Mouse (Mus musculus) MEL (cell line): ENCODE results near the gene Timm50. TPM values are rescaled to one million over a fixed set of nuclear protein-coding genes. Genes with fewer than 3 reads are reported as not detected.

Experiments
- DNase-seq: peaks from one replicate; pipeline ENCODE4 v3.0.0; 2011; ENCODE audit warnings: low read depth, low spot score
- H3K27ac ChIP-seq: 2 replicates; pipeline ENCODE4 v1.5.1; 2012; ENCODE audit warnings: low read depth, mild to moderate bottlenecking, control low read depth, low read length, moderate library complexity; ENCODE audit not compliant: control insufficient read depth
- H3K27me3 ChIP-seq, 2 experiments: fragments of 150-350 bp in 1 of 2; sonication (generic) in 1 of 2; 2 replicates each; pipeline ENCODE4 v1.6.1; 2012; ENCODE audit warnings: low read length in 2 of 2, mild to moderate bottlenecking in 2 of 2, improper control_type of control experiment in 1 of 2, moderate library complexity in 1 of 2; ENCODE audit not compliant: insufficient read depth in 2 of 2, control insufficient read depth in 1 of 2
- H3K36me3 ChIP-seq, 2 experiments: 2 replicates each; pipeline ENCODE4 v1.6.1; 2012 to 2014; ENCODE audit warnings: low read length in 2 of 2, improper control_type of control experiment in 1 of 2, inconsistent platforms in 1 of 2, mild to moderate bottlenecking in 1 of 2; ENCODE audit not compliant: insufficient read depth in 2 of 2, control insufficient read depth in 1 of 2
- H3K4me1 ChIP-seq, 2 experiments: fragments of 150-350 bp in 1 of 2; sonication (generic) in 1 of 2; 2 replicates each; pipeline ENCODE4 v1.6.1; 2012; ENCODE audit warnings: low read length in 2 of 2, improper control_type of control experiment in 1 of 2, mild to moderate bottlenecking in 1 of 2; ENCODE audit not compliant: insufficient read depth in 2 of 2, control insufficient read depth in 1 of 2
- H3K4me3 ChIP-seq, 2 experiments: fragments of 150-350 bp in 1 of 2; sonication (generic) in 1 of 2; 2 replicates each; pipeline ENCODE4 v1.5.1; 2012; ENCODE audit warnings: low read depth in 2 of 2, low read length in 2 of 2, mild to moderate bottlenecking in 2 of 2, moderate library complexity in 2 of 2, control low read depth in 1 of 2, improper control_type of control experiment in 1 of 2; ENCODE audit not compliant: control insufficient read depth in 1 of 2, insufficient read depth in 1 of 2
- H3K79me2 ChIP-seq: 2 replicates; pipeline ENCODE4 v1.6.1; 2012; ENCODE audit warnings: mild to moderate bottlenecking, low read length, moderate library complexity; ENCODE audit not compliant: control insufficient read depth, poor library complexity, insufficient read depth
- H3K9ac ChIP-seq: 2 replicates; pipeline ENCODE4 v1.6.1; 2012; ENCODE audit warnings: low read depth, mild to moderate bottlenecking, control low read depth, low read length, moderate library complexity; ENCODE audit not compliant: control insufficient read depth, poor library complexity, severe bottlenecking
- H3K9me3 ChIP-seq: fragments of 150-350 bp; sonication (generic); replicated peaks from 2 replicates; pipeline ENCODE4 v1.6.1; 2012; ENCODE audit warnings: mild to moderate bottlenecking, low read length, improper control_type of control experiment, moderate library complexity; ENCODE audit not compliant: insufficient read depth
- BHLHE40 ChIP-seq: IDR thresholded peaks from 2 replicates; pipeline ENCODE4 v1.6.1; 2012; ENCODE audit warnings: low read depth, mild to moderate bottlenecking, inconsistent platforms, low read length, improper control_type of control experiment, borderline replicate concordance
- CHD1 ChIP-seq: IDR thresholded peaks from 2 replicates; pipeline ENCODE4 v1.6.1; 2012; ENCODE audit warnings: low read depth, mild to moderate bottlenecking, inconsistent platforms, low read length, improper control_type of control experiment
- CHD2 ChIP-seq: IDR thresholded peaks from 2 replicates; pipeline ENCODE4 v1.6.1; 2011; ENCODE audit warnings: low read length, improper control_type of control experiment
- CTCF ChIP-seq, 3 experiments: IDR thresholded peaks in 2 of 3; conservative IDR thresholded peaks in 1 of 3; 2 replicates each; pipeline ENCODE4 v1.5.1; 2011 to 2012; ENCODE audit warnings: low read length in 3 of 3, low read depth in 2 of 3, mild to moderate bottlenecking in 2 of 3, improper control_type of control experiment in 1 of 3, inconsistent platforms in 1 of 3, mixed read lengths in 1 of 3, moderate library complexity in 1 of 3; ENCODE audit not compliant: control insufficient read depth in 1 of 3, insufficient read depth in 1 of 3, poor library complexity in 1 of 3, severe bottlenecking in 1 of 3
- E2F4 ChIP-seq: IDR thresholded peaks from 2 replicates; pipeline ENCODE4 v1.6.1; 2011; ENCODE audit warnings: low read depth, low read length, improper control_type of control experiment, borderline replicate concordance
- EP300 ChIP-seq, 2 experiments: IDR thresholded peaks; 2 replicates each; pipeline ENCODE4 v1.6.1; 2011; ENCODE audit warnings: improper control_type of control experiment in 2 of 2, low read length in 2 of 2, low read depth in 1 of 2, mild to moderate bottlenecking in 1 of 2
- ETS1 ChIP-seq: IDR thresholded peaks from 2 replicates; pipeline ENCODE4 v1.6.1; 2012; ENCODE audit warnings: low read depth, mild to moderate bottlenecking, inconsistent platforms, low read length, improper control_type of control experiment, moderate library complexity
- GATA1 ChIP-seq: IDR thresholded peaks from 2 replicates; pipeline ENCODE4 v1.6.1; 2011; ENCODE audit warnings: low read depth, low read length, improper control_type of control experiment
- JUND ChIP-seq: IDR thresholded peaks from 2 replicates; pipeline ENCODE4 v1.6.1; 2011; ENCODE audit warnings: low read depth, mild to moderate bottlenecking, improper control_type of control experiment, low read length
- MAZ ChIP-seq: IDR thresholded peaks from 2 replicates; pipeline ENCODE4 v1.6.1; 2012; ENCODE audit warnings: low read depth, mild to moderate bottlenecking, inconsistent platforms, low read length, improper control_type of control experiment
- MXI1 ChIP-seq: IDR thresholded peaks from 2 replicates; pipeline ENCODE4 v1.6.1; 2011; ENCODE audit warnings: mild to moderate bottlenecking, low read depth, low read length, improper control_type of control experiment
- MYB ChIP-seq: IDR thresholded peaks from 2 replicates; pipeline ENCODE4 v1.6.1; 2011; ENCODE audit warnings: mild to moderate bottlenecking, low read depth, low read length, improper control_type of control experiment
- MYC ChIP-seq: IDR thresholded peaks from 2 replicates; pipeline ENCODE4 v1.6.1; 2011; ENCODE audit warnings: low read depth, mild to moderate bottlenecking, low read length, improper control_type of control experiment, moderate library complexity
- NELFE ChIP-seq: IDR thresholded peaks from 2 replicates; pipeline ENCODE4 v1.6.1; 2011; ENCODE audit warnings: low read depth, low read length, improper control_type of control experiment
- POLR2A ChIP-seq, 2 experiments: IDR thresholded peaks; 2 replicates each; pipeline ENCODE4 v1.6.1; 2011 to 2012; ENCODE audit warnings: low read length in 2 of 2, mild to moderate bottlenecking in 2 of 2, control low read depth in 1 of 2, improper control_type of control experiment in 1 of 2, low read depth in 1 of 2, moderate library complexity in 1 of 2; ENCODE audit not compliant: control insufficient read depth in 1 of 2, insufficient read depth in 1 of 2, poor library complexity in 1 of 2
- POLR2AphosphoS2 ChIP-seq: IDR thresholded peaks from 2 replicates; pipeline ENCODE4 v1.6.1; 2011; ENCODE audit warnings: low read length, improper control_type of control experiment
- POLR2AphosphoS5 ChIP-seq: IDR thresholded peaks from 2 replicates; pipeline ENCODE4 v1.6.1; 2012; ENCODE audit warnings: low read depth, borderline replicate concordance, mild to moderate bottlenecking, inconsistent platforms, low read length, moderate library complexity, mixed read lengths
- RAD21 ChIP-seq: IDR thresholded peaks from 2 replicates; pipeline ENCODE4 v1.6.1; 2011; ENCODE audit warnings: mild to moderate bottlenecking, low read depth, low read length, improper control_type of control experiment
- SMC3 ChIP-seq: IDR thresholded peaks from 2 replicates; pipeline ENCODE4 v1.6.1; 2011; ENCODE audit warnings: low read depth, low read length, improper control_type of control experiment
- TBP ChIP-seq: IDR thresholded peaks from 2 replicates; pipeline ENCODE4 v1.8.0; 2011; ENCODE audit warnings: low read depth, low read length, improper control_type of control experiment
- USF1 ChIP-seq: IDR thresholded peaks from 2 replicates; pipeline ENCODE4 v1.6.1; 2014; ENCODE audit warnings: low read depth, mild to moderate bottlenecking, inconsistent platforms, low read length, improper control_type of control experiment, moderate library complexity
- USF2 ChIP-seq, 2 experiments: IDR thresholded peaks; 2 replicates each; pipeline ENCODE4 v1.6.1; 2011 to 2012; ENCODE audit warnings: improper control_type of control experiment in 2 of 2, low read length in 2 of 2, borderline replicate concordance in 1 of 2, inconsistent platforms in 1 of 2, low read depth in 1 of 2, mild to moderate bottlenecking in 1 of 2; ENCODE audit not compliant: insufficient read depth in 1 of 2
- ZC3H11A ChIP-seq: IDR thresholded peaks from 2 replicates; pipeline ENCODE4 v1.6.1; 2012; ENCODE audit warnings: low read depth, mild to moderate bottlenecking, inconsistent platforms, low read length, improper control_type of control experiment
- ZMIZ1 ChIP-seq: IDR thresholded peaks from 2 replicates; pipeline ENCODE4 v1.6.1; 2012; ENCODE audit warnings: low read depth, mild to moderate bottlenecking, inconsistent platforms, low read length, improper control_type of control experiment, moderate library complexity
- ZNF384 ChIP-seq: IDR thresholded peaks from 2 replicates; pipeline ENCODE4 v1.6.1; 2012; ENCODE audit warnings: low read depth, mild to moderate bottlenecking, inconsistent platforms, low read length, improper control_type of control experiment
- polyA plus RNA-seq, 2 experiments: library from polyadenylated mRNA; stranded (reverse) in 1 of 2; unstranded in 1 of 2; fragments of >175 nt in 1 of 2; fragments of >200 nt in 1 of 2; gene quantifications; 2 replicates each; pipeline versions ENCODE4 v1.2.1 to v1.2.4; 2012; ENCODE audit warnings: low replicate concordance in 2 of 2, low read depth in 1 of 2; ENCODE audit not compliant: insufficient read length in 2 of 2, insufficient read depth in 1 of 2, missing spikeins in 1 of 2
- total RNA-seq: library from RNA; depleted of rRNA; stranded (reverse); fragments of 300-350 nt; gene quantifications from 2 replicates; pipeline ENCODE4 v1.2.3, GENCODE M21; 2012

Timm50 gene
- total and polyA plus RNA-seq, 3 experiments = 167 to 216 TPM; not detected in 1

DNA sequence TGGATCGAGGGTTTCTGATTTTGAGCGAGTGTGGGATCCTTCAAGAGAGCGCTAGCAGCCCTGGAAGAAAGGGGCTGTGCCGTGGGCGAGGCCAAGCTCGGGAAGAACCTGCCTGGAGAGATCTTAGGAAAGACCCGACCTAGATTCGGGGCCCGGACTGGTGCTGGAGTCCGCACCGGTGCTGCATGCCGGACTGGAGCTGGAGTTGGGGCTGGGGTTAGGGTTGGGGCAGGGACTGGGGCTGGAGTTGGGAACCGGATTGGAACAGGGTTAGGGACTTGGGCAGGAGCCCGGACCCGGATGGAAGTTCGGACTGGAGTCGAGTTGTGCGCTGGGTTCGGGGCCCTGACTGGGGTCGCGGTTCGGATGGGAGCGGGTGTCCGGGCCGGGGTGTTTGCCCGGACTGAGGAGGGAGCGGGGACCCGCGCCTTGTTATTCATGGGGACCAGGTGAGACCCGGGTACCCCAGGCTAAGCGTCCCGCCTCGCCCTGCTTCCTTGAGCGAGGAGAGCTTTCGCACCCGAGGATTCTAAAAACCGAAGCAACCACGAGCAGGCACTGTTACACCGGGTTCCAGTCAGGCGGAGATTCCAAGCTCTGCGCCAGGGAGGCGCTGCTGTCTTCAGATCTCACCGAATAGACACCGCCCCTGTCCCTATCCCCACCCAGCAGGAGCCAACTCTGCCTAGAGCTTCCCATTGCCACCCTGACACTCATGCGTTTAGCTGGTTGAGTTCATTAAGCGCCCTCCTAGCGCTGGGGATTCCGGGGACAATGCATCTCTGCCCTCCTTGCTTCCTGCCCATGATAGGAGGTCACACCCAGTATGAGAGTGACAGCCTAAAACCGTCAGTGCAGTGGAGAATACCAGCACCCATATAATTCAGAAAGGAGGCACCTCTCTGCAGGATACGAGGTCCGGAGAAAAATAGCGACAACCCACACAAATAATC is 21.0 kb downstream of the Timm50 start, which contains the start of gene Selenov:
Gene Selenov, minus strand, starts transcription at position 549 of the 953 bp plus-strand sequence.
- no peak for TF ChIP-seq MAZ
- TF ChIP-seq SMC3 = no peak
- no peak for TF ChIP-seq CHD1
- TF ChIP-seq CTCF (IDR thresholded peaks at IDR 0.05 in 2 of 3, conservative IDR thresholded peaks at IDR 0.05 in 1 of 3; ENCODE audit: control insufficient read depth in 1 of 3, insufficient read depth in 1 of 3, low read depth in 2 of 3, low read length in 3 of 3, poor library complexity in 1 of 3, severe bottlenecking in 1 of 3) = no peak
- no peak for TF ChIP-seq POLR2A (IDR thresholded peaks at IDR 0.05; ENCODE audit: control insufficient read depth in 1 of 2, insufficient read depth in 1 of 2, low read depth in 1 of 2, low read length in 2 of 2, poor library complexity in 1 of 2)
- no peak for TF ChIP-seq RAD21
- TF ChIP-seq CHD2 = no peak
- no peak for TF ChIP-seq JUND
- TF ChIP-seq USF1 = no peak
- TF ChIP-seq E2F4 = no peak
- TF ChIP-seq NELFE = no peak
- TF ChIP-seq USF2 (IDR thresholded peaks at IDR 0.05; ENCODE audit: borderline replicate concordance in 1 of 2, insufficient read depth in 1 of 2, low read depth in 1 of 2, low read length in 2 of 2) = no peak
- TF ChIP-seq MYB = no peak
- TF ChIP-seq MYC = no peak
- TF ChIP-seq GATA1 = no peak
- no peaks in the 10 kb centered on the region for H3K27me3 ChIP-seq

DNA sequence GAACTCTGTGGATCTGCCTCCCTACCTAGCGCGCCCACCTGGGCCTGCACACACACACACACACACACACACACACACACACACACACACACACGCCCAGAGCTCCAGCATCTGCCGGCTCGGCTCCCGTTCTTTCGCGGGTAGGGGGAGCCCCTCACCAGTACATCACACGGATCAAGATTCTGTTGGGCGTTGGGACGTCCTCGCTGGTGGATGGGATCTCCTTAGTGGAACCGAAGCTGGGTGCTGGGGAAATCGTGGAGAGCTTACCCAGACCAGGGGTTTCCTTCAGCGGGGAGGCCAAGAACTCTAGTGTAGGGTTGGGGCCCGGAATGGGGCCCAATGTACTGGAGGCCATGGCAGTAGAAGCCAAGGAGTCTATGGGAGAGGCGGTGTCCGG is 21.7 kb downstream of the Timm50 start:
- no peaks in the 10 kb centered on the region for H3K9me3 ChIP-seq
- no peaks in the 10 kb centered on the region for H3K36me3 ChIP-seq
- H3K27ac ChIP-seq = no peak overlapping the region
- H3K4me3 ChIP-seq = no peak overlapping the region
- no peaks in the 10 kb centered on the region for H3K4me1 ChIP-seq
- no peak overlapping the region for H3K9ac ChIP-seq
- H3K27me3 ChIP-seq = no peaks in the 10 kb centered on the region
- no peaks in the 10 kb centered on the region for H3K79me2 ChIP-seq
- DNase-seq = no peak
- TF ChIP-seq GATA1 (no peak), ETS1 (no peak), EP300 (IDR thresholded peaks at IDR 0.05; ENCODE audit: low read depth in 1 of 2, low read length in 2 of 2) (no peak), MXI1 (no peak), ZNF384 (no peak), POLR2AphosphoS5 (no peak), CHD1 (no peak), POLR2A (IDR thresholded peaks at IDR 0.05; ENCODE audit: control insufficient read depth in 1 of 2, insufficient read depth in 1 of 2, low read depth in 1 of 2, low read length in 2 of 2, poor library complexity in 1 of 2) (no peak), ZC3H11A (no peak), BHLHE40 (no peak), TBP (no peak), RAD21 (no peak), ZMIZ1 (no peak), POLR2AphosphoS2 (no peak)

More for the DNA sequence above, 21.0 kb downstream of the Timm50 start, which contains the start of gene Selenov:
- Histone ChIP-seq H3K9me3 (no peaks in the 10 kb centered on the region), H3K4me3 (no peak within 1 kb of the TSS), H3K9ac (no peak within 1 kb of the TSS), H3K79me2 (no peaks in the 10 kb centered on the region), H3K36me3 (no peaks in the 10 kb centered on the region), H3K27ac (no peak within 1 kb of the TSS), H3K4me1 (no peaks in the 10 kb centered on the region)
- DNase-seq = no peak
